Mouse (Mus musculus) layer of hippocampus, postnatal 14 days (tissue): ENCODE measurements around the gene U2af1. TPM values are rescaled to one million over a fixed set of nuclear protein-coding genes. Genes with fewer than 3 reads are reported as not detected.
"Not testable (repeated sequence)": the region's sequence is repeated elsewhere in the genome, so short reads cannot be mapped to it uniquely, and the experiment has no call there.

Source experiments
- DNase-seq, 2 experiments: peaks; one replicate each; pipeline ENCODE4 v3.0.0; 2021 to 2022; ENCODE audit warnings: low spot score in 2 of 2, mixed read lengths in 1 of 2
- total RNA-seq, 2 experiments: library from RNA; stranded (reverse); gene quantifications; 2 replicates each; pipeline ENCODE4 v1.2.3; 2021

The U2af1 gene
- total RNA-seq, 2 experiments from 2014 or later = 112 to 130 TPM

- DNase-seq = no peak
Measured at GRCm38 (mm10) chr17:31631081-31631800, 27.5 kb downstream of the U2af1 start.

GRCm38 (mm10) chr17:31627961-31628360 lies 30.7 kb downstream of the U2af1 start:
- DNase-seq = no peak

- DNase-seq = no peak
Measured at GRCm38 (mm10) chr17:31623101-31623500, 35.6 kb downstream of the U2af1 start.

GRCm38 (mm10) chr17:31613086-31613755 lies 45.5 kb downstream of the U2af1 start:
- DNase-seq = no peak

GRCm38 (mm10) chr17:31609895-31610294 lies 48.8 kb downstream of the U2af1 start:
- no peak for DNase-seq

- not testable (repeated sequence) for DNase-seq
Measured at GRCm38 (mm10) chr17:31609173-31609572, 49.5 kb downstream of the U2af1 start.

- DNase-seq = no peak
Measured at GRCm38 (mm10) chr17:31607256-31607951, 51.3 kb downstream of the U2af1 start.

- no peak for DNase-seq
Measured at GRCm38 (mm10) chr17:31606424-31606823, 52.3 kb downstream of the U2af1 start.

GRCm38 (mm10) chr17:31598593-31598992 lies 60.1 kb downstream of the U2af1 start:
- no peak for DNase-seq

GRCm38 (mm10) chr17:31597957-31598356 lies 60.7 kb downstream of the U2af1 start:
- no peak for DNase-seq

Other genes starting within 250 kb of the U2af1 start
- gene Wdr4, start 138.9 kb downstream of the U2af1 start, total RNA-seq = 10 to 100 TPM; 24.7 to 29.8 TPM
- gene Ndufv3, start 138.8 kb downstream of the U2af1 start, total RNA-seq = 100 to 1,000 TPM; 319 to 320 TPM
- gene Pknox1, start 94.2 kb downstream of the U2af1 start, total RNA-seq = 10 to 100 TPM; 15.3 to 18.9 TPM
- gene Cbs, start 21.7 kb downstream of the U2af1 start, total RNA-seq = 10 to 100 TPM; 75.4 to 91.4 TPM
- gene Cryaa, start 18.9 kb upstream of the U2af1 start, total RNA-seq = under 1 TPM in 1 of 2 experiments, not detected in 1; 0.55 TPM
- gene Sik1, start 196.9 kb upstream of the U2af1 start, total RNA-seq = 10 to 100 TPM; 16.1 to 16.7 TPM